Comparison of ENCODE assay signal across 14 mouse cellular contexts in the genomic region with DNA sequence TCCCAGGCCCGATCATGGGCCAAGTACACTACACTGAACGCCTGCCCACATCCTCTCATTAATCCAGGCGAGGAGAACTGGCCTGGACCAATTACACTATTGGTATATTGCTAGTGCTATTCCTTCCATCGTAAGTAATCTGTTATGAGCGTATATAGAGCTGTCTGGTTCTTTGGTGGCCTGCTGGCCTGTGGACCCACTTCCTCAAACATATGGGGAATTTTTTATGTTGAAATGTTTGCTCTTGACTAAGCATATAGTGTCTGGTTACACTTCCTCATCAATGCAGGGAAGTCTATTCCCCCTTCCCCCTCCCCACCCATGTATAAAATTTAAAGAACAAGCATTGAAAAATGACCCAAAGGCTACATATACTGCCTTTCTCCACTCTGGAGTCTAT. TPM values are rescaled to one million over a fixed set of nuclear protein-coding genes. Genes with fewer than 3 reads are reported as not detected.
DNase-seq lines count a peak whose midpoint lies in the region; ATAC-seq and TF ChIP-seq lines count a peak whose summit lies in the region.
"Had no signal": no experiment of that assay in that cellular context is flagged by ENCODE, and none has a peak within 500 bp of the region (broad histone marks: within the 10 kb centered on the region; RNA-seq: fewer than 3 reads in every experiment).

No protein-coding gene starts in this region.

- TF ChIP-seq POLR2A in bone marrow macrophage, adult 2 months (IDR thresholded peaks at IDR 0.05; ENCODE audit: borderline replicate concordance, low read depth, low read length), result no peak

- no peak for ATAC-seq in midbrain, embryonic 11.5 days (ENCODE audit: low FRiP score)
- peak; percentile 38; the same call in 1 of the 2 replicates for ATAC-seq in liver, embryonic 14.5 days (ENCODE audit: insufficient read depth)
- ATAC-seq: activated CD4-positive, CD25-positive, alpha-beta regulatory T cell, adult 4 months; inflammation-experienced regulatory T-cells, adult 6 months had no signal

- no peak overlapping the region for H3K4me2 ChIP-seq in midbrain, embryonic 11.5 days
- no peak overlapping the region for H3K4me2 ChIP-seq in liver, embryonic 14.5 days (ENCODE audit: low read depth)
- H3K4me2 ChIP-seq: lung, embryonic 15.5 days had no signal

- peak; percentile 2 for DNase-seq in midbrain, embryonic 11.5 days (ENCODE audit: low spot score, missing footprints)
- DNase-seq in midbrain, embryonic 10.5 days (ENCODE audit: low spot score), result no peak
- DNase-seq in liver, embryonic 14.5 days (ENCODE audit: low read depth in 3 of 3, low spot score in 3 of 3), result no peak
- peak; percentile 82 for DNase-seq in splenic B cell, adult 2 months (ENCODE audit: low read depth, low spot score)
- DNase-seq in urinary bladder, adult 18-20 months (ENCODE audit: low spot score in 2 of 2), result no peak
- no peak for DNase-seq in testis, postnatal 10 days (ENCODE audit: low spot score)
- no peak for DNase-seq in cerebellum, adult 8-10 months
- DNase-seq: kidney, postnatal 4 days had no signal

- TF ChIP-seq EP300 in liver, embryonic 14.5 days (IDR thresholded peaks at IDR 0.05; ENCODE audit: low read depth), result no peak

- H3K36me3 ChIP-seq in midbrain, embryonic 11.5 days (ENCODE audit: control insufficient read depth, insufficient read depth, low read length), result no peaks in the 10 kb centered on the region
- no peaks in the 10 kb centered on the region for H3K36me3 ChIP-seq in midbrain, embryonic 10.5 days
- no peaks in the 10 kb centered on the region for H3K36me3 ChIP-seq in liver, embryonic 14.5 days (replicated peaks; ENCODE audit: control insufficient read depth, insufficient read depth, low read depth)
- no peaks in the 10 kb centered on the region for H3K36me3 ChIP-seq in splenic B cell, adult 2 months (ENCODE audit: control insufficient read depth, insufficient read depth, low read length, poor library complexity, severe bottlenecking)
- H3K36me3 ChIP-seq: lung, embryonic 15.5 days had no signal

- H3K4me1 ChIP-seq in midbrain, embryonic 11.5 days (ENCODE audit: control insufficient read depth, insufficient read depth, low read length), result no peaks in the 10 kb centered on the region
- peaks cover 4% of the 10 kb centered on the region; the same call in 1 of the 2 replicates for H3K4me1 ChIP-seq in midbrain, embryonic 10.5 days
- H3K4me1 ChIP-seq in bone marrow macrophage, adult 2 months (ENCODE audit: control insufficient read depth, insufficient read depth, low read length), result peaks cover 50% of the 10 kb centered on the region
- H3K4me1 ChIP-seq in liver, embryonic 14.5 days (replicated peaks; ENCODE audit: control insufficient read depth in 2 of 2, insufficient read depth in 2 of 2, low read length in 1 of 2), result peaks cover 7 to 16% of the 10 kb centered on the region in 2 experiments
- H3K4me1 ChIP-seq: lung, embryonic 15.5 days had no signal

- H3K27me3 ChIP-seq in midbrain, embryonic 11.5 days (ENCODE audit: control insufficient read depth, insufficient read depth, low read length), result no peaks in the 10 kb centered on the region
- no peaks in the 10 kb centered on the region for H3K27me3 ChIP-seq in midbrain, embryonic 10.5 days (ENCODE audit: low read depth, poor library complexity, severe bottlenecking)
- peaks cover 4% of the 10 kb centered on the region for H3K27me3 ChIP-seq in liver, embryonic 14.5 days (ENCODE audit: control insufficient read depth, insufficient read depth, low read length)
- no peaks in the 10 kb centered on the region for H3K27me3 ChIP-seq in splenic B cell, adult 2 months (ENCODE audit: control insufficient read depth, insufficient read depth, low read length, poor library complexity, severe bottlenecking)
- H3K27me3 ChIP-seq: lung, embryonic 15.5 days had no signal

- no peak for TF ChIP-seq CTCF in bone marrow macrophage, adult 2 months (IDR thresholded peaks at IDR 0.05; ENCODE audit: low read depth, low read length)
- TF ChIP-seq CTCF in liver, embryonic 14.5 days (IDR thresholded peaks at IDR 0.05; ENCODE audit: low read depth), result no peak

- no peaks in the 10 kb centered on the region; the same call in 1 of the 2 replicates for H3K9me3 ChIP-seq in midbrain, embryonic 11.5 days (ENCODE audit: control insufficient read depth, low read length)
- H3K9me3 ChIP-seq in midbrain, embryonic 10.5 days (replicated peaks), result no peaks in the 10 kb centered on the region
- no peaks in the 10 kb centered on the region for H3K9me3 ChIP-seq in liver, embryonic 14.5 days (ENCODE audit: control insufficient read depth, low read length)
- H3K9me3 ChIP-seq: lung, embryonic 15.5 days had no signal

- WGBS in midbrain, embryonic 11.5 days, result 88% methylated on average over 5 of the region's 5 CpGs
- 85% methylated on average over 5 of the region's 5 CpGs for WGBS in midbrain, embryonic 10.5 days
- WGBS in liver, embryonic 14.5 days (ENCODE audit: insufficient replicate concordance), result 30% methylated on average over 5 of the region's 5 CpGs

- no peak overlapping the region for H3K9ac ChIP-seq in midbrain, embryonic 11.5 days (ENCODE audit: low read length)
- no peak overlapping the region for H3K9ac ChIP-seq in liver, embryonic 14.5 days (replicated peaks)
- H3K9ac ChIP-seq: lung, embryonic 15.5 days had no signal

- no peak overlapping the region for H3K27ac ChIP-seq in midbrain, embryonic 11.5 days (ENCODE audit: low read depth, low read length)
- no peak overlapping the region for H3K27ac ChIP-seq in midbrain, embryonic 10.5 days (replicated peaks)
- H3K27ac ChIP-seq in bone marrow macrophage, adult 2 months (ENCODE audit: insufficient read depth, low read depth, low read length), result peak overlapping the region; percentile 96
- peak overlapping the region; percentile 27; the same call in 1 of the 2 replicates for H3K27ac ChIP-seq in liver, embryonic 14.5 days
- H3K27ac ChIP-seq: heart, adult 2 months; lung, embryonic 15.5 days had no signal

- no peak overlapping the region for H3K4me3 ChIP-seq in midbrain, embryonic 11.5 days (ENCODE audit: low read depth, low read length)
- H3K4me3 ChIP-seq in midbrain, embryonic 10.5 days, result no peak overlapping the region
- H3K4me3 ChIP-seq in bone marrow macrophage, adult 2 months (ENCODE audit: insufficient read depth, low read length), result no peak overlapping the region
- no peak overlapping the region for H3K4me3 ChIP-seq in liver, embryonic 14.5 days (ENCODE audit: insufficient read depth in 1 of 2, low read depth in 2 of 2, low read length in 2 of 2)
- H3K4me3 ChIP-seq: heart, adult 2 months; left cerebral cortex, adult 2 months; lung, embryonic 15.5 days had no signal

RNA-seq across cellular contexts. Expression of gene Ifngr2, which starts 24.8 kb away (rescaled TPM):
- 33.1 and 34.8 TPM in 2 replicates for polyA plus RNA-seq in midbrain, embryonic 11.5 days (2014; fragmentation: Nextera tagmentation; extraction: Ambion mirVana)
- polyA plus RNA-seq in midbrain, embryonic 10.5 days (2016; fragmentation: Nextera tagmentation; extraction: Ambion mirVana), result 23.8 and 34.5 TPM in 2 replicates
- polyA plus RNA-seq in bone marrow macrophage, adult 2 months (2012; ENCODE audit: insufficient read depth, insufficient read length, missing spikeins), result 193 and 222 TPM in 2 replicates
- 3.9 and 4.9 TPM in 2 replicates for polyA plus RNA-seq in liver, embryonic 14.5 days (2012; rRNA removed)
- polyA plus RNA-seq in liver, embryonic 14.5 days (2014; fragmentation: Nextera tagmentation; extraction: Ambion mirVana), result 13.1 and 13.5 TPM in 2 replicates

RNA-seq across cellular contexts. Expression of gene Ifnar1, which starts 37.0 kb away (rescaled TPM):
- polyA plus RNA-seq in midbrain, embryonic 11.5 days (2014; fragmentation: Nextera tagmentation; extraction: Ambion mirVana), result 49.9 and 53.8 TPM in 2 replicates
- 52.0 and 55.8 TPM in 2 replicates for polyA plus RNA-seq in midbrain, embryonic 10.5 days (2016; fragmentation: Nextera tagmentation; extraction: Ambion mirVana)
- 89.1 and 92.5 TPM in 2 replicates for polyA plus RNA-seq in bone marrow macrophage, adult 2 months (2012; ENCODE audit: insufficient read depth, insufficient read length, missing spikeins)
- polyA plus RNA-seq in liver, embryonic 14.5 days (2012; rRNA removed), result 9.3 and 11.6 TPM in 2 replicates
- polyA plus RNA-seq in liver, embryonic 14.5 days (2014; fragmentation: Nextera tagmentation; extraction: Ambion mirVana), result 15.4 and 16.2 TPM in 2 replicates

Comparison
In these comparisons a context has a peak if more than half of its experiments do, and no peak if none do; other contexts are left out.
1. DNase-seq: peak in midbrain, embryonic 11.5 days (single experiment) and splenic B cell, adult 2 months (single experiment); none in midbrain, embryonic 10.5 days (single experiment), liver, embryonic 14.5 days (0 of 3), urinary bladder, adult 18-20 months (0 of 2), testis, postnatal 10 days (single experiment) and cerebellum, adult 8-10 months (single experiment).
2. H3K27ac ChIP-seq: peak in bone marrow macrophage, adult 2 months (single experiment) and liver, embryonic 14.5 days (single experiment); none in midbrain, embryonic 11.5 days (single experiment) and midbrain, embryonic 10.5 days (single experiment).